Mouse (Mus musculus) heart, postnatal 36 days (tissue): Measurements from ENCODE around the gene Myrip. TPM values are rescaled to one million over a fixed set of nuclear protein-coding genes. Genes with fewer than 3 reads are reported as not detected.
"Not testable (repeated sequence)": the region's sequence is repeated elsewhere in the genome, so short reads cannot be mapped to it uniquely, and the experiment has no call there.

Source experiments
- DNase-seq, 2 experiments: peaks; one replicate each; pipeline ENCODE4 v3.0.0; 2021 to 2022
- intact Hi-C: fragments of 180-260 bp; cut with DNase I; formaldehyde crosslinking; loops from one replicate; pipeline ENCODE4 v1.15.1; 2025
- total RNA-seq, 2 experiments: library from RNA; stranded (reverse); gene quantifications; 2 replicates each; pipeline ENCODE4 v1.2.3; 2021

Gene Myrip
- total RNA-seq, 2 experiments from 2014 or later: 4.6 to 5.5 TPM

- intact Hi-C loops: no loop called here
- DNase-seq: no peak
These were observed 21.6 kb downstream of the Myrip start for GRCm38 (mm10) chr9:120322702-120323426.

- DNase-seq, intact Hi-C loops: not testable (repeated sequence)
These were observed 29.7 kb downstream of the Myrip start for GRCm38 (mm10) chr9:120331048-120331447.

GRCm38 (mm10) chr9:120338172-120338571 lies 36.9 kb downstream of the Myrip start:
- intact Hi-C loops: loop anchor here (5.0 kb wide), 1 partner anchor 36 kb away; the partner anchor contains the start of gene Myrip
- DNase-seq: no peak

- peak in 1 of 2 experiments; percentile 43 for DNase-seq
- intact Hi-C loops: loop anchor here (5.0 kb wide), 1 partner anchor 38 kb away; the partner anchor contains the start of gene Myrip
These were observed 38.8 kb downstream of the Myrip start for GRCm38 (mm10) chr9:120339975-120340695.

- DNase-seq: no peak
- intact Hi-C loops: no loop called here
These were observed 41.9 kb downstream of the Myrip start for GRCm38 (mm10) chr9:120343123-120343790.

- peak; percentile 60 to 64 for DNase-seq
- intact Hi-C loops: no loop called here
These were observed 44.4 kb downstream of the Myrip start for GRCm38 (mm10) chr9:120345651-120346151.

- intact Hi-C loops: no loop called here
- DNase-seq: peak; percentile 58 to 62
These were observed 47.8 kb downstream of the Myrip start for GRCm38 (mm10) chr9:120349145-120349544.

GRCm38 (mm10) chr9:120350346-120350745 lies 49.0 kb downstream of the Myrip start:
- intact Hi-C loops: no loop called here
- peak; percentile 47 to 59 for DNase-seq

- intact Hi-C loops: no loop called here
- DNase-seq: no peak
These were observed 49.7 kb downstream of the Myrip start for GRCm38 (mm10) chr9:120351061-120351460.

- DNase-seq: no peak
- intact Hi-C loops: no loop called here
These were observed 50.2 kb downstream of the Myrip start for GRCm38 (mm10) chr9:120351474-120351873.

GRCm38 (mm10) chr9:120353036-120353435 lies 51.7 kb downstream of the Myrip start:
- DNase-seq: no peak
- intact Hi-C loops: no loop called here

GRCm38 (mm10) chr9:120353967-120354366 lies 52.7 kb downstream of the Myrip start:
- intact Hi-C loops: no loop called here
- no peak for DNase-seq

- no peak for DNase-seq
- intact Hi-C loops: no loop called here
These were observed 53.4 kb downstream of the Myrip start for GRCm38 (mm10) chr9:120354550-120355345.

GRCm38 (mm10) chr9:120356490-120356889 lies 55.2 kb downstream of the Myrip start:
- intact Hi-C loops: no loop called here
- no peak for DNase-seq

- no peak for DNase-seq
- intact Hi-C loops: no loop called here
These were observed 56.7 kb downstream of the Myrip start for GRCm38 (mm10) chr9:120358060-120358459.

GRCm38 (mm10) chr9:120360397-120361177 lies 59.3 kb downstream of the Myrip start:
- DNase-seq: peak; percentile 77 to 83
- intact Hi-C loops: no loop called here

GRCm38 (mm10) chr9:120361656-120362055 lies 60.3 kb downstream of the Myrip start:
- DNase-seq: no peak
- intact Hi-C loops: no loop called here

- intact Hi-C loops: no loop called here
- no peak for DNase-seq
These were observed 61.4 kb downstream of the Myrip start for GRCm38 (mm10) chr9:120362684-120363083.

- intact Hi-C loops: no loop called here
These were observed 63.5 kb downstream of the Myrip start for GRCm38 (mm10) chr9:120364653-120365283.

More at GRCm38 (mm10) chr9:120364653-120365283, 63.5 kb downstream of the Myrip start:
- DNase-seq: no peak
